ENCODE assay signal across 7 mouse cellular contexts in the genomic region with DNA sequence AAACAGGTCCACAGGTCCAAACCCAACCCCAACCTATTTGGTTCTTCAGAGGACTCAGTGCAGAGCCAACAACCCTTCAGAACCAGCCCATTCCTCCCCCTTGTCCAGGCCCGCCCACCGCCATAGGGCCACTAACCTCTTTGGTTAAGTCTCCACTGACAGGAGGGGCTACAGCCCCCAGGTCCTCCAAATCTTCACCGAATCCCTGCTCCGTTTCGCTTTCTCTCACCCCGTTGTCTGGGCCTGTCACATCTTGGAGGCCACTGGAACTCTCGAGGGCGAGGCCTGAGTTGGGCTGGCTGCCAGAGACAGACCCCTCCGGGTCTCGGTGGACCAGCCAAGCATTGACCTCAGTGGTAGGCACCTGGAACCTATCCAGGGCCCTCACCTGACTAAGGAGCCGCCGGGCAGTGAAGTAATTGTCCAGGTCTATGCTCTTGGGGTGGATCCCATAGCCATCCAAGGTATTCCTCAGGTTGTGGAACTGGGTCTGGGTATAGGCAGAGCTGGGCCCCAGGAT. TPM values are rescaled to one million over a fixed set of nuclear protein-coding genes. Genes with fewer than 3 reads are reported as not detected.
A peak's percentile ranks its signal among the peaks of the same experiment; 100 is the strongest.
DNase-seq lines count a peak whose midpoint lies in the region; ATAC-seq and TF ChIP-seq lines count a peak whose summit lies in the region.

No protein-coding gene starts in this region.

- H3K9me3 ChIP-seq in heart, embryonic 13.5 days, result no peaks in the 10 kb centered on the region
- no peaks in the 10 kb centered on the region for H3K9me3 ChIP-seq in kidney, postnatal 0 days (replicated peaks; ENCODE audit: low read length)
- no peaks in the 10 kb centered on the region for H3K9me3 ChIP-seq in neural tube, embryonic 13.5 days

- TF ChIP-seq POLR2A in thymus, adult 2 months (IDR thresholded peaks at IDR 0.05; ENCODE audit: control insufficient read depth, extremely low read depth, insufficient read depth, low read length, poor library complexity), result no peak

- H3K27me3 ChIP-seq in thymus, adult 2 months (ENCODE audit: control insufficient read depth, insufficient read depth, low read length), result no peaks in the 10 kb centered on the region
- H3K27me3 ChIP-seq in heart, embryonic 13.5 days (replicated peaks), result no peaks in the 10 kb centered on the region
- no peaks in the 10 kb centered on the region for H3K27me3 ChIP-seq in kidney, postnatal 0 days (ENCODE audit: insufficient read depth, low read length)
- H3K27me3 ChIP-seq in neural tube, embryonic 13.5 days, result no peaks in the 10 kb centered on the region

- TF ChIP-seq CTCF in thymus, adult 2 months (IDR thresholded peaks at IDR 0.05; ENCODE audit: borderline replicate concordance, control insufficient read depth, extremely low read depth, insufficient read depth, low read length, poor library complexity), result no peak
- TF ChIP-seq CTCF in kidney, postnatal 0 days (IDR thresholded peaks at IDR 0.05; ENCODE audit: low read depth), result no peak

- peaks cover 22% of the 10 kb centered on the region for H3K4me1 ChIP-seq in thymus, adult 2 months (replicated peaks; ENCODE audit: control insufficient read depth, insufficient read depth, low read length)
- H3K4me1 ChIP-seq in heart, embryonic 13.5 days, result peaks cover 68% of the 10 kb centered on the region
- peaks cover 55% of the 10 kb centered on the region for H3K4me1 ChIP-seq in kidney, postnatal 0 days (replicated peaks; ENCODE audit: insufficient read depth, low read length)
- peaks cover 71% of the 10 kb centered on the region for H3K4me1 ChIP-seq in neural tube, embryonic 13.5 days (replicated peaks)

- no peak for ATAC-seq in heart, embryonic 13.5 days (ENCODE audit: extremely low read depth, insufficient number of reproducible peaks, low FRiP score, low TSS enrichment)
- ATAC-seq in kidney, postnatal 0 days (replicated peaks; ENCODE audit: low FRiP score, low read depth), result no peak
- ATAC-seq in neural tube, embryonic 13.5 days (ENCODE audit: low read depth), result no peak

- H3K27ac ChIP-seq in thymus, adult 2 months (ENCODE audit: control insufficient read depth, insufficient read depth, low read length), result no peak overlapping the region
- peak overlapping the region; percentile 100 for H3K27ac ChIP-seq in heart, embryonic 13.5 days (replicated peaks)
- peak overlapping the region; percentile 75 for H3K27ac ChIP-seq in kidney, postnatal 0 days
- no peak overlapping the region for H3K27ac ChIP-seq in neural tube, embryonic 13.5 days (replicated peaks)

- H3K4me2 ChIP-seq in heart, embryonic 13.5 days, result peak overlapping the region; percentile 94
- peak overlapping the region; percentile 79 for H3K4me2 ChIP-seq in kidney, postnatal 0 days (ENCODE audit: low read length)
- H3K4me2 ChIP-seq in neural tube, embryonic 13.5 days, result peak overlapping the region; percentile 97

- H3K9ac ChIP-seq in heart, embryonic 13.5 days, result peak overlapping the region; percentile 85
- H3K9ac ChIP-seq in kidney, postnatal 0 days (ENCODE audit: low read depth, low read length), result peak overlapping the region; percentile 44
- H3K9ac ChIP-seq in neural tube, embryonic 13.5 days, result peak overlapping the region; percentile 76

- no peaks in the 10 kb centered on the region; the same call in 1 of the 2 replicates for H3K36me3 ChIP-seq in thymus, adult 2 months (ENCODE audit: control insufficient read depth, insufficient read depth, low read length)
- peaks cover 21% of the 10 kb centered on the region for H3K36me3 ChIP-seq in heart, embryonic 13.5 days
- H3K36me3 ChIP-seq in kidney, postnatal 0 days (ENCODE audit: insufficient read depth, low read length), result peaks cover 5% of the 10 kb centered on the region; the same call in 1 of the 2 replicates
- peaks cover 19% of the 10 kb centered on the region for H3K36me3 ChIP-seq in neural tube, embryonic 13.5 days

- peak overlapping the region; percentile 6; the same call in 1 of the 2 replicates for H3K4me3 ChIP-seq in thymus, adult 2 months (ENCODE audit: control insufficient read depth, insufficient read depth, low read length)
- H3K4me3 ChIP-seq in heart, embryonic 13.5 days, result peak overlapping the region; percentile 90
- peak overlapping the region; percentile 67; the same call in 1 of the 2 replicates for H3K4me3 ChIP-seq in kidney, postnatal 0 days (replicated peaks; ENCODE audit: low read depth, low read length)
- H3K4me3 ChIP-seq in neural tube, embryonic 13.5 days, result no peak overlapping the region

- WGBS in thymus, adult 2 months, result 86% methylated on average over 12 of the region's 12 CpGs
- WGBS in heart, embryonic 13.5 days, result 60% methylated on average over 12 of the region's 12 CpGs
- 54% methylated on average over 12 of the region's 12 CpGs for WGBS in kidney, postnatal 0 days
- 83% methylated on average over 12 of the region's 12 CpGs for WGBS in neural tube, embryonic 13.5 days

- no peak for DNase-seq in thymus, adult 2 months
- DNase-seq in thymus, postnatal 36 days, result no peak
- DNase-seq in kidney, postnatal 0 days (ENCODE audit: low spot score), result no peak
- DNase-seq in layer of hippocampus, postnatal 25 days (ENCODE audit: extremely low spot score in 1 of 2, low spot score in 1 of 2), result no peak
- no peak for DNase-seq in embryo, embryonic 11 days

RNA-seq across cellular contexts. Expression of a gene that starts 2.6 kb away (rescaled TPM):
- polyA plus RNA-seq in thymus, adult 2 months (2012; rRNA removed), result 136 and 170 TPM in 2 replicates
- polyA plus RNA-seq in heart, embryonic 13.5 days (2015; fragmentation: Nextera tagmentation; extraction: Ambion mirVana), result 67.2 and 70.8 TPM in 2 replicates
- polyA plus RNA-seq in kidney, postnatal 0 days (2015; fragmentation: Nextera tagmentation; extraction: Ambion mirVana), result 77.3 and 88.0 TPM in 2 replicates
- polyA plus RNA-seq in neural tube, embryonic 13.5 days (2015; fragmentation: Nextera tagmentation; extraction: Ambion mirVana), result 66.2 and 66.5 TPM in 2 replicates
- 100 to 1,000 TPM; 215 to 234 TPM for total RNA-seq in layer of hippocampus, postnatal 25 days (2021)

RNA-seq across cellular contexts. Expression of a gene that starts 22.5 kb away (rescaled TPM):
- polyA plus RNA-seq in thymus, adult 2 months (2012; rRNA removed), result 24.5 and 25.3 TPM in 2 replicates
- 109 and 113 TPM in 2 replicates for polyA plus RNA-seq in heart, embryonic 13.5 days (2015; fragmentation: Nextera tagmentation; extraction: Ambion mirVana)
- polyA plus RNA-seq in kidney, postnatal 0 days (2015; fragmentation: Nextera tagmentation; extraction: Ambion mirVana), result 125 TPM in 2 replicates
- polyA plus RNA-seq in neural tube, embryonic 13.5 days (2015; fragmentation: Nextera tagmentation; extraction: Ambion mirVana), result 36.6 and 43.2 TPM in 2 replicates
- 1 to 10 TPM; 6.5 to 6.8 TPM for total RNA-seq in layer of hippocampus, postnatal 25 days (2021)

RNA-seq across cellular contexts. Expression of a gene that starts 38.2 kb away (rescaled TPM):
- polyA plus RNA-seq in thymus, adult 2 months (2012; rRNA removed), result 52.3 and 61.2 TPM in 2 replicates
- polyA plus RNA-seq in heart, embryonic 13.5 days (2015; fragmentation: Nextera tagmentation; extraction: Ambion mirVana), result 53.3 and 56.4 TPM in 2 replicates
- polyA plus RNA-seq in kidney, postnatal 0 days (2015; fragmentation: Nextera tagmentation; extraction: Ambion mirVana), result 101 and 106 TPM in 2 replicates
- 91.6 and 95.1 TPM in 2 replicates for polyA plus RNA-seq in neural tube, embryonic 13.5 days (2015; fragmentation: Nextera tagmentation; extraction: Ambion mirVana)
- 10 to 100 TPM; 49.4 to 52.0 TPM for total RNA-seq in layer of hippocampus, postnatal 25 days (2021)

RNA-seq across cellular contexts. Expression of a gene that starts 49.8 kb away (rescaled TPM):
- 25.0 and 26.2 TPM in 2 replicates for polyA plus RNA-seq in thymus, adult 2 months (2012; rRNA removed)
- 10.7 and 11.8 TPM in 2 replicates for polyA plus RNA-seq in heart, embryonic 13.5 days (2015; fragmentation: Nextera tagmentation; extraction: Ambion mirVana)
- polyA plus RNA-seq in kidney, postnatal 0 days (2015; fragmentation: Nextera tagmentation; extraction: Ambion mirVana), result 17.6 and 19.8 TPM in 2 replicates
- polyA plus RNA-seq in neural tube, embryonic 13.5 days (2015; fragmentation: Nextera tagmentation; extraction: Ambion mirVana), result 78.0 and 84.2 TPM in 2 replicates
- total RNA-seq in layer of hippocampus, postnatal 25 days (2021), result 10 to 100 TPM; 40.9 to 49.4 TPM

Comparison
In these comparisons a context has a peak if more than half of its experiments do, and no peak if none do; other contexts are left out.
1. H3K27ac ChIP-seq: peak in heart, embryonic 13.5 days (single experiment) and kidney, postnatal 0 days (single experiment); none in thymus, adult 2 months (single experiment) and neural tube, embryonic 13.5 days (single experiment).
2. Peak in every context shown above with its lines, with median percentiles within 50 percentile points of each other: H3K4me2 ChIP-seq and H3K9ac ChIP-seq.